Mouse (Mus musculus): ENCODE data around the gene Notch1.

GRCm38 (mm10) chr2:26483230-26483869 lies 33.1 kb downstream of the Notch1 start:
- TF ChIP-seq CTCF (IDR thresholded peaks at IDR 0.05; ENCODE audit: low read depth) (no peak), EP300 (IDR thresholded peaks at IDR 0.05; ENCODE audit: low read depth) (no peak)

Measured in liver, postnatal 0 days (tissue).